Mouse (Mus musculus): Measurements from ENCODE around the gene Zfp445. TPM values are rescaled to one million over a fixed set of nuclear protein-coding genes. Genes with fewer than 3 reads are reported as not detected.
"Not testable (repeated sequence)": the region's sequence is repeated elsewhere in the genome, so short reads cannot be mapped to it uniquely, and the experiment has no call there.

Zfp445 gene
- polyA plus RNA-seq, 1 experiment from 2014 or later: 16.8 TPM

DNA sequence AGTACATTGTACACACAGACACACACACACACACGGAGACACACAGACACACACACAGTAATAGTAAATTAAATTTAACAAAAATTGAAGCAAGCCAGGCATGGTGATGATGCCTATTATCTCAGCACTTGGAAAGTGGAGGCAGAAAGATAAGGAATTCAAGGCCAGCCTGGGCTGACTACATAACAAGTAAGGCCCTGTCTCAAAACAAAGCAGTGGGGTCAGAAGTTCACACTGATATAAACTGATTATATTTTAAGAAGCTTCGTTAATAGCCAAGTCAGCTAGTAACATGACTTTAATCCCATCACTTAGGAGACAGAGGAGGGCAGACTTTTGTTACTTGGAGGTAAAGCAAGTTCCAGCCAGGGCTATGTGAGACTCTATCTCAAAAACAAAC, 2.1 kb downstream of the Zfp445 start:
- 64% methylated on average over 2 of the region's 2 CpGs for WGBS (ENCODE audit: insufficient replicate concordance)

DNA sequence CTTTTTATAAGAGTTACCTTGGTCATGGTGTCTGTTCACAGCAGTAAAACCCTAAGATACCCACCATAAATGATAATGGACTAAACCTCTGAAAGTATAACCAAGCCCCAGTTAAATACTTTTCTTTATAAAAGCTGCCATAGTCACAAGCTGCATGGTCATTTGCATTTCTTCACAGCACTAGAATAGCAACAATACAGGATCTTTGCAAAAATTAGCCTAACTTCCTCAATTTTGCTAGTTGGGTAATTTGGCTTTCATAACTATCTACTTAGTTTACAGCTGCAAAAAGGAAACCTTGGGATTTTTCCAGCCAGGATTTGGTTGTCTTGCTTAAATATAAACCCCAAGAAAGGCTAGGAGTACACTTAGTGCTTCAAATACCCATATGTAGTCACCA, 5.1 kb downstream of the Zfp445 start:
- Histone ChIP-seq H3K4me1 (replicated peaks) (peaks cover 19% of the 10 kb centered on the region), H3K9me3 (replicated peaks) (peaks cover 21% of the 10 kb centered on the region), H3K4me3 (replicated peaks) (no peak overlapping the region), H3K36me3 (replicated peaks) (peaks cover 66% of the 10 kb centered on the region), H3K4me2 (no peak overlapping the region), H3K27ac (replicated peaks) (no peak overlapping the region), H3K27me3 (no peaks in the 10 kb centered on the region), H3K9ac (no peak overlapping the region)
- ATAC-seq (ENCODE audit: insufficient read depth): no peak

More for the DNA sequence above, 2.1 kb downstream of the Zfp445 start:
- Histone ChIP-seq H3K27ac (replicated peaks) (no peak overlapping the region), H3K4me2 (peak overlapping the region; percentile 66; the same call in 1 of the 2 replicates), H3K4me1 (replicated peaks) (peaks cover 24% of the 10 kb centered on the region), H3K27me3 (no peaks in the 10 kb centered on the region), H3K4me3 (replicated peaks) (no peak overlapping the region), H3K9me3 (replicated peaks) (peaks cover 20% of the 10 kb centered on the region), H3K36me3 (replicated peaks) (peaks cover 39% of the 10 kb centered on the region), H3K9ac (no peak overlapping the region)
- ATAC-seq (ENCODE audit: insufficient read depth): no peak

- Histone ChIP-seq H3K27me3 (no peaks in the 10 kb centered on the region), H3K4me2 (no peak overlapping the region), H3K4me1 (replicated peaks) (no peaks in the 10 kb centered on the region), H3K9me3 (replicated peaks) (peaks cover 23% of the 10 kb centered on the region), H3K36me3 (replicated peaks) (peaks cover 95% of the 10 kb centered on the region), H3K27ac (replicated peaks) (no peak overlapping the region), H3K4me3 (replicated peaks) (no peak overlapping the region), H3K9ac (no peak overlapping the region)
- no peak for ATAC-seq (ENCODE audit: insufficient read depth)
- 88% methylated on average over 3 of the region's 3 CpGs for WGBS (ENCODE audit: insufficient replicate concordance)
These were observed 9.1 kb downstream of the Zfp445 start for GRCm38 (mm10) chr9:122856716-122857115.

- H3K9me3 ChIP-seq (replicated peaks): peaks cover 20% of the 10 kb centered on the region
- no peak overlapping the region for H3K27ac ChIP-seq (replicated peaks)
- no peak overlapping the region for H3K4me3 ChIP-seq (replicated peaks)
- ATAC-seq (ENCODE audit: insufficient read depth): no peak
- H3K36me3 ChIP-seq (replicated peaks): peaks cover 95% of the 10 kb centered on the region
- H3K27me3 ChIP-seq: no peaks in the 10 kb centered on the region
- 80% methylated on average over 4 of the region's 4 CpGs for WGBS (ENCODE audit: insufficient replicate concordance)
- no peak overlapping the region for H3K9ac ChIP-seq
- no peak overlapping the region for H3K4me2 ChIP-seq
- no peaks in the 10 kb centered on the region for H3K4me1 ChIP-seq (replicated peaks)
These were observed 10.2 kb downstream of the Zfp445 start for GRCm38 (mm10) chr9:122855617-122856016.

DNA sequence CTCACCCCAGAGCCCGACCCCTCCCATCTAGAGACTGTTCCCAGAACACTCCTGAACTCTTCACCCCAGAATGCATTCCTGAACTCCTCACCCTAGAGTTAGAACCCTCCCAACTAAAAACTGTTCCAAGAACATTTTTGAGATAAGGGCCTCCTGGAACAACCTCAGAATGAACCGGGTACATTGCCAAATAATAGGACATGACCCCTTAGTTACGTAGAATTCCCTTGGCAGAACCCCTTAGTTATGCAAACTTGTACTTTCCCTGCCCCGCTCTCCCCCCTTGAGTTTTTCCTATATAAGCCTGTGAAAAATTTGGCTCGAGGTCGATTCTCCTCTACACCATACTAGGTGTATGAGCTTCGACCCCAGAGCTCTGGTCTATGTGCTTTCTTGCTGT, 10.7 kb downstream of the Zfp445 start:
- H3K27me3 ChIP-seq; H3K27ac ChIP-seq (replicated peaks); H3K4me2 ChIP-seq; H3K4me1 ChIP-seq (replicated peaks); ATAC-seq (ENCODE audit: insufficient read depth); H3K4me3 ChIP-seq (replicated peaks); H3K9ac ChIP-seq: not testable (repeated sequence)
- 83% methylated on average over 3 of the region's 7 CpGs for WGBS (ENCODE audit: insufficient replicate concordance)
- Histone ChIP-seq H3K36me3 (replicated peaks) (peaks cover 95% of the 10 kb centered on the region), H3K9me3 (replicated peaks) (peaks cover 15% of the 10 kb centered on the region)

- Histone ChIP-seq H3K4me1 (replicated peaks) (no peaks in the 10 kb centered on the region), H3K27ac (replicated peaks) (no peak overlapping the region), H3K36me3 (replicated peaks) (peaks cover 95% of the 10 kb centered on the region), H3K9me3 (replicated peaks) (peaks cover 10% of the 10 kb centered on the region), H3K4me3 (replicated peaks) (no peak overlapping the region), H3K27me3 (no peaks in the 10 kb centered on the region), H3K4me2 (no peak overlapping the region), H3K9ac (no peak overlapping the region)
- ATAC-seq (ENCODE audit: insufficient read depth): no peak
- WGBS (ENCODE audit: insufficient replicate concordance): 81% methylated on average over 7 of the region's 7 CpGs
These were observed 11.3 kb downstream of the Zfp445 start for GRCm38 (mm10) chr9:122854526-122854925.

DNA sequence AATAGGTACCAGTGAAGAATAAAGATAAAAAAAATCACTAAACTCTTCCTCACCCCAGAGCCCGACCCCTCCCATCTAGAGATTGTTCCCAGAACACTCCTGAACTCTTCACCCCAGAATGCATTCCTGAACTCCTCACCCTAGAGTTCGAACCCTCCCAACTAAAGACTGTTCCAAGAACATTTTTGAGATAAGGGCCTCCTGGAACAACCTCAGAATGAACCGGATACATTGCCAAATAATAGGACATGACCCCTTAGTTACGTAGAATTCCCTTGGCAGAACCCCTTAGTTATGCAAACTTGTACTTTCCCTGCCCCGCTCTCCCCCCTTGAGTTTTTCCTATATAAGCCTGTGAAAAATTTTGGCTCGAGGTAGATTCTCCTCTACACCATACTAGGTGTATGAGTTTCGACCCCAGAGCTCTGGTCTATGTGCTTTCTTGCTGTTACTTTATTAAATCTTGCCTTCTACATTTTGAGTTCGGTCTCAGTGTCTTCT, 17.9 kb downstream of the Zfp445 start:
- ATAC-seq (ENCODE audit: insufficient read depth): not testable (repeated sequence)

DNA sequence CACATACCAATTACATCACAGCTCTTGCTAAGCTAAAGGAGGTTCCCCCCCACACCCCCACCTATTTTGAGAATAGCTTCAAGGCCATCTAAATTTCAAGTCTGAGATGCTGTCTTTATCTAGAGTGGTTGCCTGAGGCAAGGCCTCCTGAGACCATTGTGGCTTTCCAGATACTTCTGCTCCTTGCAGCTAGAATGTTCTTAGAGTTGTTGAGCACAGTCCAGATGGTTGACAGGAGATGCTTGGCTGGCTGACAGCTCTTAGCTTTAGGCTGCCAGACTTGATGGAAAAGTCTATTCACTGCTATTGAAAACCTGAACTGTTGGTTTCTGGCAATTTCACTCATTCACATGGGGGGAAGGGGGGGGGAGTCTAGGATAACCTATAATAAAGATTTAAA, 19.6 kb downstream of the Zfp445 start:
- no peak overlapping the region for H3K4me2 ChIP-seq
- ATAC-seq (ENCODE audit: insufficient read depth): no peak
- H3K27me3 ChIP-seq: no peaks in the 10 kb centered on the region
- no peaks in the 10 kb centered on the region for H3K9me3 ChIP-seq (replicated peaks)
- H3K27ac ChIP-seq (replicated peaks): no peak overlapping the region
- no peak overlapping the region for H3K9ac ChIP-seq
- H3K4me3 ChIP-seq (replicated peaks): no peak overlapping the region
- peaks cover 21% of the 10 kb centered on the region for H3K36me3 ChIP-seq (replicated peaks)
- H3K4me1 ChIP-seq (replicated peaks): no peaks in the 10 kb centered on the region

More for the DNA sequence above, 17.9 kb downstream of the Zfp445 start:
- not testable (repeated sequence) for H3K27ac ChIP-seq (replicated peaks); H3K4me2 ChIP-seq; H3K4me3 ChIP-seq (replicated peaks); H3K27me3 ChIP-seq; H3K9ac ChIP-seq; H3K4me1 ChIP-seq (replicated peaks); H3K9me3 ChIP-seq (replicated peaks)
- 83% methylated on average over 8 of the region's 8 CpGs for WGBS (ENCODE audit: insufficient replicate concordance)
- H3K36me3 ChIP-seq (replicated peaks): peaks cover 38% of the 10 kb centered on the region

DNA sequence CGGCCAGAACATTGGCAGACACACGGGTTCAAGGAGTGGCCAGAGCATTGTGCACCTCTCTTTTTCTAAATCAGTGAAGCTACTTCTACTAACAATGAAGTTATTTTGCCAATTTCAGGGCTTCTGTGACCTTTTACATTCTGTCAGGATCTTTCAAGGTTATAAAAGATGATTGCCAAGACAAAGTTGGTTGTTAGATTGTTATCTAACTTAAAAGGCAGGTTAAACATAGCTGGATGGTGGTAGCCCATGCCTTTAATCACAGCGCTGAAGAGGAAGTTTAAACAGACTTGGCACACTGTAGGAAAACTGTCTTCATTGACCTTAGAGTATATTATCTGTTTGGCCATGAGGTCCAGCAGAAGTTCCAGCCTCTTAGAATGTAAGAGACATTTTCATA, 20.2 kb downstream of the Zfp445 start:
- Histone ChIP-seq H3K4me2 (no peak overlapping the region), H3K9me3 (replicated peaks) (no peaks in the 10 kb centered on the region), H3K4me3 (replicated peaks) (no peak overlapping the region), H3K9ac (no peak overlapping the region), H3K27ac (replicated peaks) (no peak overlapping the region), H3K36me3 (replicated peaks) (peaks cover 15% of the 10 kb centered on the region), H3K4me1 (replicated peaks) (no peaks in the 10 kb centered on the region), H3K27me3 (no peaks in the 10 kb centered on the region)
- ATAC-seq (ENCODE audit: insufficient read depth): no peak
- WGBS (ENCODE audit: insufficient replicate concordance): 72% methylated on average over 3 of the region's 3 CpGs

- peaks cover 2% of the 10 kb centered on the region; the same call in 1 of the 2 replicates for H3K36me3 ChIP-seq (replicated peaks)
- ATAC-seq (ENCODE audit: insufficient read depth): no peak
- H3K4me2 ChIP-seq: no peak within 1 kb of the TSS
- no peak within 1 kb of the TSS for H3K27ac ChIP-seq (replicated peaks)
- WGBS (ENCODE audit: insufficient replicate concordance): 67% methylated on average over 3 of the region's 3 CpGs
- H3K4me1 ChIP-seq (replicated peaks): no peaks in the 10 kb centered on the region
- no peak within 1 kb of the TSS for H3K9ac ChIP-seq
- no peak within 1 kb of the TSS for H3K4me3 ChIP-seq (replicated peaks)
- H3K27me3 ChIP-seq: no peaks in the 10 kb centered on the region
- no peaks in the 10 kb centered on the region for H3K9me3 ChIP-seq (replicated peaks)
These were observed 22.0 kb downstream of the Zfp445 start, which contains the start of gene Gm35549 for GRCm38 (mm10) chr9:122843760-122844159. Gm35549 (minus strand) TSS chr9:122844035.

DNA sequence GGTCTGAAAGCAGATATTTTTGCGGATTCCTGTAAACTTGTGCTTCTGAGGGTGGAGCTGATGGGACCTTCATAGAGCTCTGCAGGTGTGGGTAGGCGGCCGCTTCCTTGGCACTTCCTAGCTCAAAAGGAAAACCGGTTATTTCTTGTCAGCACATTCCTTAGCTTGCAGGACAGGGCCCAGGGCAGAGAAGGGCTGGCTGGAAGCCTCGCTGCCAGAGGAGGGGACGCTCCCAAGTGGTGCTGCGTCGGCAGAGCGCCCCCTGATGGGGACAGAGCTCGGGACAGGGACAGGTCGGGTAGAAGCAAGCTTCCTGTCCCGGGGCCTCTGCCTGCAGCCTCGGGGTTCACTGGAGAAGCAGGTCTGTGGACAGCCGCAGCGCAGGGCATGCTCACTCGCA, 28.1 kb downstream of the Zfp445 start:
- H3K27ac ChIP-seq (replicated peaks): no peak overlapping the region
- WGBS (ENCODE audit: insufficient replicate concordance): 36% methylated on average over 16 of the region's 16 CpGs
- H3K9me3 ChIP-seq (replicated peaks): no peaks in the 10 kb centered on the region
- no peaks in the 10 kb centered on the region for H3K4me1 ChIP-seq (replicated peaks)
- H3K27me3 ChIP-seq: no peaks in the 10 kb centered on the region
- no peak overlapping the region for H3K4me3 ChIP-seq (replicated peaks)
- H3K4me2 ChIP-seq: no peak overlapping the region
- H3K36me3 ChIP-seq (replicated peaks): 0 out of 2 replicates have a peak, but pooled peaks cover 11% of the 10 kb centered on the region
- no peak for ATAC-seq (ENCODE audit: insufficient read depth)
- no peak overlapping the region for H3K9ac ChIP-seq

DNA sequence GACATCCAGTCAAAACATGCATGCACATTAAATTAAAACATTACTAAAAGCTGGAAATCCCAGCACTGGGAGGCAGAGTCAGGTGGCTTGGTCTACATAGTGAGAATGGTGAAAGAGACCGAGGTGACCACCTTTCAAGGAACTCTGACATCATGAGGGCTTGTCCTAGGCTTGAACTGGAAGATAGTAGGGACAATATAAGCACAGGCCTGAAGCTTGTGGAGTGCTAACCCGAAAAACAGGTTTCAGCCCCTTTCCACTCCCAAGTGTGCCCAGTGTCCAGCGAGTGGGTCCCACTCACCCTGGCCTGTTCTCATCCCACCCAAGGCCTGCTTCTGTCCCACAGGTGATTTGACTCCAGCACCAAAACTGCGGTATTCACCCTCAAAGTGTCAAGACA, 28.6 kb downstream of the Zfp445 start:
- Histone ChIP-seq H3K4me2 (no peak overlapping the region), H3K9ac (no peak overlapping the region), H3K4me3 (replicated peaks) (no peak overlapping the region), H3K27ac (replicated peaks) (no peak overlapping the region), H3K27me3 (no peaks in the 10 kb centered on the region), H3K9me3 (replicated peaks) (no peaks in the 10 kb centered on the region), H3K36me3 (replicated peaks) (0 out of 2 replicates have a peak, but pooled peaks cover 11% of the 10 kb centered on the region), H3K4me1 (replicated peaks) (no peaks in the 10 kb centered on the region)
- ATAC-seq (ENCODE audit: insufficient read depth): no peak
- WGBS (ENCODE audit: insufficient replicate concordance): 72% methylated on average over 4 of the region's 4 CpGs
